Mouse (Mus musculus) limb, embryonic 14.5 days (tissue): ENCODE data around the gene Nptn. TPM values are rescaled to one million over a fixed set of nuclear protein-coding genes. Genes with fewer than 3 reads are reported as not detected.

Source experiments
- ATAC-seq: fragments of 200-750 bp; cut with Nextera tagmentation; 2 replicates; pipeline ENCODE4 v1.8.0; 2017; ENCODE audit warnings: low read depth, moderate number of reproducible peaks, moderate TSS enrichment; ENCODE audit not compliant: low FRiP score
- DNase-seq: peaks from one replicate; pipeline ENCODE4 v3.0.0-alpha.2; 2015; ENCODE audit warnings: low spot score
- H3K27ac ChIP-seq: fragments of 300-500 bp; sonication (generic); replicated peaks from 2 replicates; pipeline ENCODE4 v1.5.1; 2014; ENCODE audit warnings: low read depth, mild to moderate bottlenecking, low read length, moderate library complexity, mixed read lengths
- H3K27me3 ChIP-seq: fragments of 300-500 bp; sonication (generic); 2 replicates; pipeline ENCODE4 v1.6.1; 2014; ENCODE audit warnings: low read length, mixed read lengths; ENCODE audit not compliant: control insufficient read depth, insufficient read depth
- H3K36me3 ChIP-seq: fragments of 300-500 bp; sonication (generic); 2 replicates; pipeline ENCODE4 v1.6.1; 2014; ENCODE audit warnings: mild to moderate bottlenecking, low read length, moderate library complexity, mixed read lengths; ENCODE audit not compliant: control insufficient read depth, insufficient read depth
- H3K4me1 ChIP-seq: fragments of 300-500 bp; sonication (generic); 2 replicates; pipeline ENCODE4 v1.6.1; 2014; ENCODE audit warnings: antibody characterized with exemption, low read length, mixed read lengths; ENCODE audit not compliant: control insufficient read depth, insufficient read depth
- H3K4me2 ChIP-seq: fragments of 300-500 bp; sonication (generic); replicated peaks from 2 replicates; pipeline ENCODE4 v1.6.1; 2014; ENCODE audit warnings: low read depth, mild to moderate bottlenecking, low read length, moderate library complexity; ENCODE audit not compliant: severe bottlenecking
- H3K4me3 ChIP-seq: fragments of 300-500 bp; sonication (generic); replicated peaks from 2 replicates; pipeline ENCODE4 v1.5.1; 2014; ENCODE audit warnings: low read length
- H3K9ac ChIP-seq: fragments of 300-500 bp; sonication (generic); 2 replicates; pipeline ENCODE4 v1.6.1; 2014; ENCODE audit warnings: mild to moderate bottlenecking, low read depth, low read length, moderate library complexity; ENCODE audit not compliant: severe bottlenecking
- H3K9me3 ChIP-seq: fragments of 300-500 bp; sonication (generic); 2 replicates; pipeline ENCODE4 v1.6.1; 2016; ENCODE audit warnings: low read length; ENCODE audit not compliant: control insufficient read depth
- POLR2A ChIP-seq: fragments of 200-500 bp; IDR thresholded peaks from 2 replicates; pipeline ENCODE4 v1.8.0; 2012; ENCODE audit warnings: inconsistent platforms, mild to moderate bottlenecking, moderate library complexity, borderline replicate concordance; ENCODE audit not compliant: insufficient read depth, insufficient read length; ENCODE audit errors: extremely low read depth
- WGBS: fragments of 180-500 bp; shearing (Covaris S2); extraction: QIAGEN DNeasy Blood & Tissue Kit; methylation state at CpG from one replicate; pipeline ENCODE4 v1.1.7; 2014; 5-methylcytosine and 5-hydroxymethylcytosine counted together
- polyA plus RNA-seq, 2 experiments: library from polyadenylated mRNA; depleted of rRNA in 1 of 2; stranded (reverse) in 1 of 2; unstranded in 1 of 2; fragments of >200 nt; fragmentation: Nextera tagmentation in 1 of 2; extraction: Ambion mirVana in 1 of 2; gene quantifications; 2 replicates each; pipeline versions ENCODE4 v1.2.1 to v1.2.3; 2012 to 2014

Gene Nptn
- polyA plus RNA-seq, 2 experiments, result 135 to 335 TPM

- peaks cover 11% of the 10 kb centered on the region for H3K36me3 ChIP-seq
- DNase-seq, result no peak
- H3K27ac ChIP-seq, result no peak overlapping the region
- H3K27me3 ChIP-seq, result no peaks in the 10 kb centered on the region
- no peak overlapping the region for H3K9ac ChIP-seq
- no peak for ATAC-seq
- no peak for TF ChIP-seq POLR2A
- H3K4me3 ChIP-seq, result no peak overlapping the region
- no peaks in the 10 kb centered on the region for H3K9me3 ChIP-seq
- H3K4me2 ChIP-seq, result no peak overlapping the region
- peaks cover 8% of the 10 kb centered on the region for H3K4me1 ChIP-seq
- 95% methylated on average over 3 of the region's 3 CpGs for WGBS
Observed at GRCm38 (mm10) chr9:58668171-58668570, 86.1 kb downstream of the Nptn start.

GRCm38 (mm10) chr9:58669071-58669470, 87.0 kb downstream of the Nptn start:
- H3K4me3 ChIP-seq, result no peak overlapping the region
- no peaks in the 10 kb centered on the region for H3K27me3 ChIP-seq
- no peak overlapping the region for H3K4me2 ChIP-seq
- H3K36me3 ChIP-seq, result peaks cover 11% of the 10 kb centered on the region
- no peak overlapping the region for H3K27ac ChIP-seq
- ATAC-seq, result no peak
- 48% methylated on average over 3 of the region's 3 CpGs for WGBS
- no peak overlapping the region for H3K9ac ChIP-seq
- no peaks in the 10 kb centered on the region for H3K9me3 ChIP-seq
- peaks cover 8% of the 10 kb centered on the region for H3K4me1 ChIP-seq
- TF ChIP-seq POLR2A, result no peak
- DNase-seq, result no peak

GRCm38 (mm10) chr9:58669819-58670218, 87.8 kb downstream of the Nptn start:
- Histone ChIP-seq H3K4me2 (no peak overlapping the region), H3K27ac (no peak overlapping the region), H3K9me3 (no peaks in the 10 kb centered on the region), H3K9ac (no peak overlapping the region), H3K4me3 (no peak overlapping the region), H3K4me1 (peaks cover 8% of the 10 kb centered on the region), H3K36me3 (peaks cover 7% of the 10 kb centered on the region; the same call in 1 of the 2 replicates), H3K27me3 (no peaks in the 10 kb centered on the region)
- no peak for TF ChIP-seq POLR2A
- 96% methylated on average over 6 of the region's 6 CpGs for WGBS
- ATAC-seq, result no peak
- DNase-seq, result no peak

- ATAC-seq, result no peak
- no peaks in the 10 kb centered on the region for H3K9me3 ChIP-seq
- H3K4me1 ChIP-seq, result peaks cover 12% of the 10 kb centered on the region
- WGBS, result 40% methylated on average over 4 of the region's 4 CpGs
- TF ChIP-seq POLR2A, result no peak
- no peaks in the 10 kb centered on the region for H3K36me3 ChIP-seq
- DNase-seq, result peak; percentile 62
- no peak overlapping the region for H3K4me2 ChIP-seq
- H3K4me3 ChIP-seq, result no peak overlapping the region
- H3K9ac ChIP-seq, result no peak overlapping the region
- H3K27ac ChIP-seq, result peak overlapping the region; percentile 13; the same call in 1 of the 2 replicates
- H3K27me3 ChIP-seq, result no peaks in the 10 kb centered on the region
Observed at GRCm38 (mm10) chr9:58672474-58672873, 90.4 kb downstream of the Nptn start.

GRCm38 (mm10) chr9:58674736-58675135, 92.7 kb downstream of the Nptn start:
- ATAC-seq, result no peak
- WGBS, result 65% methylated on average over 11 of the region's 11 CpGs
- H3K4me2 ChIP-seq, result no peak overlapping the region

GRCm38 (mm10) chr9:58675371-58675770, 93.3 kb downstream of the Nptn start:
- H3K4me1 ChIP-seq, result peaks cover 12% of the 10 kb centered on the region
- H3K4me3 ChIP-seq, result no peak overlapping the region
- H3K9me3 ChIP-seq, result no peaks in the 10 kb centered on the region
- ATAC-seq, result peak; percentile 62; the same call in 1 of the 2 replicates
- no peaks in the 10 kb centered on the region for H3K36me3 ChIP-seq
- peak; percentile 49 for DNase-seq
- H3K27me3 ChIP-seq, result no peaks in the 10 kb centered on the region
- no peak overlapping the region for H3K9ac ChIP-seq
- no peak for TF ChIP-seq POLR2A
- H3K4me2 ChIP-seq, result no peak overlapping the region
- 19% methylated on average over 6 of the region's 6 CpGs for WGBS
- H3K27ac ChIP-seq, result no peak overlapping the region

More at GRCm38 (mm10) chr9:58674736-58675135, 92.7 kb downstream of the Nptn start:
- no peak for TF ChIP-seq POLR2A
- no peaks in the 10 kb centered on the region for H3K9me3 ChIP-seq
- no peaks in the 10 kb centered on the region for H3K36me3 ChIP-seq
- H3K4me1 ChIP-seq, result peaks cover 12% of the 10 kb centered on the region
- no peak for DNase-seq
- no peaks in the 10 kb centered on the region for H3K27me3 ChIP-seq
- no peak overlapping the region for H3K9ac ChIP-seq
- H3K27ac ChIP-seq, result no peak overlapping the region
- H3K4me3 ChIP-seq, result no peak overlapping the region
